Mouse (Mus musculus): ENCODE data around the gene Tspo.

Gene Tspo

GRCm38 (mm10) chr15:83563327-83563856 is at the start of gene Tspo, which contains the start of gene Mcat:
Tspo (plus strand) TSS chr15:83563592.
Mcat (minus strand) TSS chr15:83563787.
- no peak for DNase-seq

DNA sequence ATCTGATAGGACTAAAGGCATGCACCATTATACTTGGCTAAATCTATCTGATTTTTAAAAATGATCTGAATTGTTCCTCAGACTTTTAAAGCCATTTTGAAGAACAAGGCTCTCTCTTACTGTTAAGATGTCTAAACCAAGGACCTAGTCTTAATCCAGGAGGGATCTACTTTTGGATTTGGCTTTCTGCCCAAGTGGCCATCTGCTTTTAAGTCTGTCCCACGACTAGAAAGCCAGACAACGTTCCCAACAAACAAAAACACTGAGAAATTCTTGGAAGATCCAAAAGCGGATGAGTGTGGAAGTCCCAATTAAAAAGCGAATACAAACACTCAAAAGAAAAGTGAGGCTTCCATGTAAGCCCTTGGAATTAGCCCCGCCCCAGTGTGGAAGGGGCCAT is 48.4 kb upstream of the Tspo start:
- no peak for DNase-seq

GRCm38 (mm10) chr15:83518215-83519048 is 45.0 kb upstream of the Tspo start:
- DNase-seq, result peak; percentile 52

DNA sequence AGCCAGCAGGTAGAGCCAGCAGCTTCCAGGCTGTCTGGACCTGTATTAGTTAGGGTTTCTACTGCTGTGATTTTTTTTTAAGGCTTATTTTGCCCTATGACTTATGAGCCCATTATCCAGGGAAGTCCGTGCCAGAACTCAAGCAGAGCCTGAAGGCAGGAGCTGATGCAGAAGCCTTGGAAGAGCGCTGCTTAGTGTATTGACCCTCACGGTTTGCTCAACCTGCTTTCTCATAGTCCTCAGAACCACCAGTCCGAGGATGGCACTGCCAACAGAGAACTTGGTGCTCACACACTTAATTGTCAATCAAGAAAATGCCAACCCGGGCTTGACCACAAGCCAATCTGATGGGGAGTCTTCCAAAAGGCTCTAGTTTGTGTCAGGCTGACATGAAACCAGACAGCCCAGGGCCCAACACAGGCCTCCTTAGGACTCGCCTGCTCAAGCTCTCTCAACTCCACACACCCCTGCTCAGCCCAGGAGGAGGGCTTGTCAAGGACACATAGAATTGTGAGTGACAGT is 42.5 kb upstream of the Tspo start:
- DNase-seq, result no peak

- DNase-seq, result no peak
These were observed 40.2 kb upstream of the Tspo start for GRCm38 (mm10) chr15:83523196-83523595.

GRCm38 (mm10) chr15:83523638-83524332 is 39.6 kb upstream of the Tspo start:
- no peak for DNase-seq

- no peak for DNase-seq
These were observed 39.1 kb upstream of the Tspo start for GRCm38 (mm10) chr15:83524333-83524729.

GRCm38 (mm10) chr15:83526424-83527091 is 36.8 kb upstream of the Tspo start, which contains the start of gene Bik:
Bik (plus strand) TSS chr15:83526862.
- DNase-seq, result peak; percentile 6

DNA sequence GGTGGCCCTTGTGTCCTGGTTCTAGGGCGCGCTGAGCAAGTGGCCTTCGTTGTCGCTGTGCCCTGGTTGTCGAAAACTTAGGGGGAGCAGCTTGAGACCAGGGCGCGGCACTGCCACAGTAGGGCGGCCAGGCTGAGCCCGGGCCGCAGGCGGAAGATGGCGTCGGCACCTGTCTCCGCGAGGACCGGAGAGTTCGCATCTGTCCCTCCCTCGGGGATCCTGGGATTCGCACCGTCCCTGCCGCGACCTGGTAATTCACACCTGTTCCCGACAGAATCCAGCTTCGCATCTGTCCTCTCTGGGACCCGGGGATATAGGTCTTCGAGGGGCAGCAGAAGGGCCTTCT is 36.3 kb upstream of the Tspo start:
- DNase-seq, result no peak

DNA sequence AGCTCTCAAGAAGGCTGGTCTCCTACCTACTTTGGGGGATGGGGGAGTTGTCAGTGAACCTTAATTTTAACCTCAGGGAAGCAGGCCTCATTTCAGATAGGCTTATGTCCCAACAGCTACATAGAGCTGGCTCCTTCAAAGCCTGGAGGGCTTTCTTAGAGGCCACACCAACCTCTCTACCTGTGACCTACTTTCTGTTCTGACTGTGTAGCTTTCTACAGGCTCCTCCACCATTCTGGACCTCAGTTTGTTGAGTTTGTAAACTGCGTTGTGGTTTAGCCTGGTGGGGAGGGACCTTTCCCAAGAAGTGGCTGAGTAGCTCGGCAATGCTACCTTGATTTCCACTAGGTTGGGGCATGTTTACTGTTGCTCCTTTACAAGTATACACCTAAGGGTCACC is 35.6 kb upstream of the Tspo start:
- DNase-seq, result no peak

- DNase-seq, result no peak
These were observed 34.5 kb upstream of the Tspo start for GRCm38 (mm10) chr15:83528892-83529291.

DNA sequence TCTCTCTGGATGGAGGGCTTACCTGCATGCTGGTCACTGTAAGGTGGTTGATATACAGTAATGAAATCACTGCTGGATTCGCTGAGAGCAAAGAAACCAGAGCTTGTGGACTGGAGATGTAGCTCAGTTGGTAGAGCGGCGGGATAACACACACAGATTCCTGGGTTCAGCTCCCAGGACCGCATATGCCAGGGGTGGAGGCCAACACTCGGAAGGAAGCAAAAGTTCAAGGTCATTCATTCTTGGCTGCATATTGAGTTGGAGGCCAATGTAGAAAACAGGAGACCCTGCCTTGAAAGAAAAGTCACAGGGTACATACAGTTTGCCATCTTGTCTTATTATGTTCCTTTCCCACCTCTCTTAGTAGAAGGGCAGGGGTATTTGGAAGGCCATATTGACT is 33.6 kb upstream of the Tspo start:
- no peak for DNase-seq

DNA sequence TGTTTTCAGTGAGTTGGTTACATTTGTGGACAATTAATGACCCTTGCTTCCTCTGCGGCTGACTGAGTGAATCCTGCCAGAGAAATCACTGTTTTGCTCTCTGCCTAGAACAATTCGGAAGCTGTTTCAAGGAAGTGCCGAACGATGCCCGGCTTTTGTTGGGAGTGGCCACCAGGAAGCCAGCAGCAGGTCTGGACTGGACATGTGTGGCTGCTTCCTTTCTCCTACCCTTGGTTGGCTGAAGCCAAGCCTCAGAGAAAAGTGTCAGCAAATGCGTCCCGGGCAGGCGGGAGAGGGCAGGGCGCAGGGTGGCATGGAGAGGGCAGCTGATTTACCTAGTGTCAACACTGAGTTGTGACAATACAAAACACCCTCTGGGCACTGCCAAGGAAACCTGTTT is 33.2 kb upstream of the Tspo start:
- DNase-seq, result no peak

DNA sequence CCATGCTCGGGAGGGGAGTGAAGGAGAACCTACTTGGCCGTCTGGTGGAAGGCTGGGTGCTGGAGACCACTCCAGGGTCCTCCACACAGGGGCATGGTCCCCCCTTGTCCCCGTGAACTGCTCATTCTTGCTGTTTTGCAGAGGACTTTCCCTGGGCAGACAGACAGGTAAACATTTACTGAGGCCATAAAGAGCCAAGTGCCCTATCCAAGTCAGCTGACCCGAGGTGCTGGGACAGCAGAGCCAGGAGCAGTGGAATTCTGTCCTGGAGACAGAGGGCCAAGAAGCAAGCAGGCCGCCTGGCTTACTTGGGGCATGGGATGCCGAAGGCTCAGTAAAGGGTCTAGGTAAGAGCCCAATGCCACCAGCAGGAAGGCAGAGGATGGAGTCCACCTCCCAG is 32.7 kb upstream of the Tspo start:
- no peak for DNase-seq

DNA sequence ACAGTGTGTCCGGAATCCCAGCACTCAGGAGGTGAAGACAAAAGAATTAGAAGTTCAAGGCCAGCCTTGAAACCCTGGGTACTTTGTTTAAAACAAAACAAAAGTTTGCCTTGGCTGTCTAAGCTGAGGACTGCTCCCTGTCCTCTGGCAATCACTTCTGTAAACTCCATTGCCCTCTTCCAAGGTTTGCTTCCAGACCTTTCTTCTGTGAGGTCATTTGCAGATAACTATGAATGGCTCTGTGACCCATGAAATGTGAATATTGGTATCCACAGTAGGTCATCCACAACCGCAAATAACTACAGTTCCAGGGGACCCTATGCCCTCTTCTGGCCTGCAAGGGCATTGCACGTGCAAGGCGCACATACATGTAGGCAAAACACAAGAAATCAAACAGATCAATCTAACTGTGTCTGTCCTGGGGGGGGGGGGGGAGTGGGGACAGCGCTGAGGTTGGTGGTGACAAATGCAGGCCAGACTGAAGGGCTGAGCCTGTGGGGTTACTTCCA is 31.4 kb upstream of the Tspo start:
- DNase-seq, result no peak

GRCm38 (mm10) chr15:83532606-83533005 is 30.8 kb upstream of the Tspo start:
- DNase-seq, result no peak

GRCm38 (mm10) chr15:83534960-83535889 is 28.2 kb upstream of the Tspo start:
- no peak for DNase-seq

GRCm38 (mm10) chr15:83535890-83536231 is 27.5 kb upstream of the Tspo start:
- no peak for DNase-seq

- no peak for DNase-seq
These were observed 24.5 kb upstream of the Tspo start for GRCm38 (mm10) chr15:83538855-83539254.

DNA sequence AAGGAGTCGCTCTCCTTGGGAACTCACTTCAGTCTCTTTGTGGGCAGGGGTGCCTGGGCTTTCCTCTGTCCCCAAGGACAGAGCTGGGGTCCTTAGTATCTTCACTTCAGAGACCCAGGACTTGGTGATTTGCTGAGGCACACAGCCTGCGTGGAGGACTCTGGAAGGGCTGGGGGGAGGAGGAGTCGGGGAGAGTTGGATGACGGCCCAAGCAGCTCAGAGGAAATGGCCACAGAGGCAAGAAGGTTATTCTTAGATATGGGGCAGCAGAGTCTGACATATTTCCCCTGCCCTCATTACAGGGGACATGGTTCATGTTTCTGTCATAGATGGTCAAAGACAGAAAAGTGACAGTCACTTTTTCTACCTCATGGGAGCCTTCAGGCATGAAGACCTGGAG is 23.5 kb upstream of the Tspo start:
- DNase-seq, result no peak

GRCm38 (mm10) chr15:83541647-83542287 is 21.6 kb upstream of the Tspo start:
- DNase-seq, result no peak

Data from right cerebral cortex, adult 18-20 months (tissue).